Comparison of ENCODE assay signal across 8 mouse cellular contexts in genomic region chr17:56305826-56306225, GRCm38 (mm10). TPM values are rescaled to one million over a fixed set of nuclear protein-coding genes. Genes with fewer than 3 reads are reported as not detected.
DNase-seq lines count a peak whose midpoint lies in the region; ATAC-seq and TF ChIP-seq lines count a peak whose summit lies in the region.

No protein-coding gene starts in this region.

- H3ac ChIP-seq in C2C12 (ENCODE audit: control insufficient read depth, insufficient read length, low read depth), result peak overlapping the region; percentile 20

- 0 out of 2 replicates have a peak overlapping the region, but pooled peaks have one; percentile 11 for H3K9ac ChIP-seq in forebrain, embryonic 16.5 days (replicated peaks; ENCODE audit: low read depth, low read length)
- peak overlapping the region; percentile 17; the same call in 1 of the 2 replicates for H3K9ac ChIP-seq in limb, embryonic 11.5 days (ENCODE audit: low read length)
- H3K9ac ChIP-seq in stomach, embryonic 16.5 days (ENCODE audit: low read length), result peak overlapping the region; percentile 72

- H3K27ac ChIP-seq in forebrain, embryonic 16.5 days (ENCODE audit: low read length), result no peak overlapping the region
- H3K27ac ChIP-seq in limb, embryonic 11.5 days (replicated peaks; ENCODE audit: low read depth, low read length), result no peak overlapping the region
- H3K27ac ChIP-seq in stomach, embryonic 16.5 days (ENCODE audit: low read length), result peak overlapping the region; percentile 56; the same call in 1 of the 2 replicates

- no peak for TF ChIP-seq CTCF in C2C12 (IDR thresholded peaks at IDR 0.05; ENCODE audit: control insufficient read depth, insufficient read depth, insufficient read length)

- WGBS in forebrain, embryonic 16.5 days, result 50% methylated on average over 8 of the region's 8 CpGs
- 66% methylated on average over 8 of the region's 8 CpGs for WGBS in limb, embryonic 11.5 days
- 52% methylated on average over 8 of the region's 8 CpGs for WGBS in stomach, embryonic 16.5 days

- H3K9me3 ChIP-seq in forebrain, embryonic 16.5 days (ENCODE audit: control insufficient read depth, low read length), result no peaks in the 10 kb centered on the region
- H3K9me3 ChIP-seq in limb, embryonic 11.5 days (ENCODE audit: control insufficient read depth, low read length), result no peaks in the 10 kb centered on the region
- no peaks in the 10 kb centered on the region for H3K9me3 ChIP-seq in stomach, embryonic 16.5 days (replicated peaks; ENCODE audit: control insufficient read depth, low read length)

- no peak for ATAC-seq in forebrain, embryonic 16.5 days
- ATAC-seq in limb, embryonic 11.5 days (ENCODE audit: insufficient number of reproducible peaks, low FRiP score, low TSS enrichment, low read depth), result no peak
- no peak for ATAC-seq in stomach, embryonic 16.5 days (ENCODE audit: insufficient read depth, low FRiP score)
- no peak for ATAC-seq in monocyte, adult 5-6 weeks (replicated peaks; ENCODE audit: insufficient number of reproducible peaks, low FRiP score, low TSS enrichment, poor library complexity, severe bottlenecking)
- no peak for ATAC-seq in granulocyte monocyte progenitor cell, adult 5-6 weeks (replicated peaks; ENCODE audit: poor library complexity, severe bottlenecking)

- H3K79me2 ChIP-seq in C2C12 (ENCODE audit: control insufficient read depth, insufficient read depth), result peaks cover 68% of the 10 kb centered on the region

- DNase-seq in cerebellum, postnatal 14 days, result peak; percentile 45 to 60
- DNase-seq in cerebellum, adult 9-10 months, result no peak
- peak; percentile 56 for DNase-seq in limb, embryonic 11.5 days (ENCODE audit: low spot score)

- H3K79me3 ChIP-seq in C2C12 (ENCODE audit: low read depth), result peaks cover 49% of the 10 kb centered on the region

- H3K27me3 ChIP-seq in C2C12 (ENCODE audit: control insufficient read depth, insufficient read depth, insufficient read length), result no peaks in the 10 kb centered on the region
- H3K27me3 ChIP-seq in forebrain, embryonic 16.5 days (replicated peaks; ENCODE audit: control insufficient read depth, insufficient read depth, low read length), result no peaks in the 10 kb centered on the region
- H3K27me3 ChIP-seq in limb, embryonic 11.5 days (ENCODE audit: control insufficient read depth, insufficient read depth, low read length), result no peaks in the 10 kb centered on the region
- no peaks in the 10 kb centered on the region for H3K27me3 ChIP-seq in stomach, embryonic 16.5 days (ENCODE audit: control insufficient read depth, insufficient read depth, low read length)

- peaks cover 26% of the 10 kb centered on the region for H3K4me1 ChIP-seq in forebrain, embryonic 16.5 days (replicated peaks; ENCODE audit: control insufficient read depth, insufficient read depth, low read length)
- H3K4me1 ChIP-seq in limb, embryonic 11.5 days (ENCODE audit: control insufficient read depth, insufficient read depth, low read length), result peaks cover 25% of the 10 kb centered on the region
- peaks cover 49% of the 10 kb centered on the region for H3K4me1 ChIP-seq in stomach, embryonic 16.5 days (ENCODE audit: control insufficient read depth, insufficient read depth, low read length)

- H3K4me3 ChIP-seq in C2C12 (ENCODE audit: insufficient read depth, poor library complexity, severe bottlenecking), result no peak overlapping the region
- H3K4me3 ChIP-seq in forebrain, embryonic 16.5 days (replicated peaks; ENCODE audit: low read length), result no peak overlapping the region
- peak overlapping the region; percentile 85 for H3K4me3 ChIP-seq in limb, embryonic 11.5 days (ENCODE audit: low read depth, low read length)
- H3K4me3 ChIP-seq in stomach, embryonic 16.5 days (replicated peaks; ENCODE audit: low read length), result peak overlapping the region; percentile 66

- H3K36me3 ChIP-seq in C2C12 (ENCODE audit: control insufficient read depth, insufficient read depth), result peaks cover 57% of the 10 kb centered on the region
- no peaks in the 10 kb centered on the region for H3K36me3 ChIP-seq in forebrain, embryonic 16.5 days (ENCODE audit: control insufficient read depth, insufficient read depth)
- peaks cover 41% of the 10 kb centered on the region for H3K36me3 ChIP-seq in limb, embryonic 11.5 days (ENCODE audit: control insufficient read depth, insufficient read depth, low read length)
- peaks cover 12% of the 10 kb centered on the region; the same call in 1 of the 2 replicates for H3K36me3 ChIP-seq in stomach, embryonic 16.5 days (ENCODE audit: control insufficient read depth, insufficient read depth, low read length)

- peak overlapping the region; percentile 16 for H3K4me2 ChIP-seq in forebrain, embryonic 16.5 days (ENCODE audit: low read length)
- H3K4me2 ChIP-seq in limb, embryonic 11.5 days (ENCODE audit: low read depth, severe bottlenecking), result peak overlapping the region; percentile 98
- H3K4me2 ChIP-seq in stomach, embryonic 16.5 days (ENCODE audit: low read depth, low read length), result peak overlapping the region; percentile 71

TF ChIP-seq in C2C12, 6 proteins besides CTCF, POLR2A, EP300 and RAD21:
- TF ChIP-seq MYOD1 (IDR thresholded peaks at IDR 0.05; ENCODE audit: control insufficient read depth, insufficient read length, low read depth) (no peak), MAX (IDR thresholded peaks at IDR 0.05) (no peak), CEBPB (IDR thresholded peaks at IDR 0.05; ENCODE audit: low read depth) (no peak), FOSL1 (IDR thresholded peaks at IDR 0.05; ENCODE audit: insufficient read depth, low read length, poor library complexity, severe bottlenecking) (no peak), MYOG (IDR thresholded peaks at IDR 0.05; ENCODE audit: control insufficient read depth, extremely low read depth, insufficient read length) (no peak), USF1 (IDR thresholded peaks at IDR 0.05; ENCODE audit: low read depth) (no peak)

RNA-seq across cellular contexts. Expression of gene Uhrf1, which starts 2.7 kb away (rescaled TPM):
- polyA plus RNA-seq in C2C12 (2012; fragmentation: generic; extraction: Trizol), result 93.0 TPM
- polyA plus RNA-seq in forebrain, embryonic 16.5 days (2015; fragmentation: Nextera tagmentation; extraction: Ambion mirVana), result 48.1 and 52.2 TPM in 2 replicates
- 153 and 167 TPM in 2 replicates for polyA plus RNA-seq in limb, embryonic 11.5 days (2014; fragmentation: Nextera tagmentation; extraction: Ambion mirVana)
- polyA plus RNA-seq in stomach, embryonic 16.5 days (2015; fragmentation: Nextera tagmentation; extraction: Ambion mirVana), result 90.4 and 92.2 TPM in 2 replicates
- 1.2 to 5.9 TPM (median 3.2 TPM) in 3 replicates for total RNA-seq in monocyte, adult 5-6 weeks (2017)
- 149 and 159 TPM in 2 replicates for total RNA-seq in granulocyte monocyte progenitor cell, adult 5-6 weeks (2014; fragmentation: Nextera tagmentation)
- total RNA-seq in granulocyte monocyte progenitor cell, adult 5-6 weeks (2017), result 168 and 171 TPM in 2 replicates

RNA-seq across cellular contexts. Expression of gene Arrdc5, which starts 5.7 kb away (rescaled TPM):
- polyA plus RNA-seq in C2C12 (2012; fragmentation: generic; extraction: Trizol), result not detected
- not detected in 2 replicates for polyA plus RNA-seq in forebrain, embryonic 16.5 days (2015; fragmentation: Nextera tagmentation; extraction: Ambion mirVana)
- polyA plus RNA-seq in limb, embryonic 11.5 days (2014; fragmentation: Nextera tagmentation; extraction: Ambion mirVana), result not detected in 2 replicates
- polyA plus RNA-seq in stomach, embryonic 16.5 days (2015; fragmentation: Nextera tagmentation; extraction: Ambion mirVana), result not detected in 2 replicates
- not detected in 3 replicates for total RNA-seq in monocyte, adult 5-6 weeks (2017)
- not detected in 2 replicates for total RNA-seq in granulocyte monocyte progenitor cell, adult 5-6 weeks (2014; fragmentation: Nextera tagmentation)
- not detected in 2 replicates for total RNA-seq in granulocyte monocyte progenitor cell, adult 5-6 weeks (2017)

RNA-seq across cellular contexts. Expression of gene Plin3, which starts 13.2 kb away (rescaled TPM):
- 27.5 TPM for polyA plus RNA-seq in C2C12 (2012; fragmentation: generic; extraction: Trizol)
- 9.3 and 12.6 TPM in 2 replicates for polyA plus RNA-seq in forebrain, embryonic 16.5 days (2015; fragmentation: Nextera tagmentation; extraction: Ambion mirVana)
- polyA plus RNA-seq in limb, embryonic 11.5 days (2014; fragmentation: Nextera tagmentation; extraction: Ambion mirVana), result 58.7 and 66.0 TPM in 2 replicates
- 103 and 123 TPM in 2 replicates for polyA plus RNA-seq in stomach, embryonic 16.5 days (2015; fragmentation: Nextera tagmentation; extraction: Ambion mirVana)
- 10.2 to 15.5 TPM (median 13.4 TPM) in 3 replicates for total RNA-seq in monocyte, adult 5-6 weeks (2017)
- total RNA-seq in granulocyte monocyte progenitor cell, adult 5-6 weeks (2014; fragmentation: Nextera tagmentation), result 17.0 and 19.3 TPM in 2 replicates
- total RNA-seq in granulocyte monocyte progenitor cell, adult 5-6 weeks (2017), result 29.0 and 29.2 TPM in 2 replicates

RNA-seq across cellular contexts. Expression of gene Kdm4b, which starts 20.0 kb away (rescaled TPM):
- polyA plus RNA-seq in C2C12 (2012; fragmentation: generic; extraction: Trizol), result 10.1 TPM
- polyA plus RNA-seq in forebrain, embryonic 16.5 days (2015; fragmentation: Nextera tagmentation; extraction: Ambion mirVana), result 81.6 and 85.0 TPM in 2 replicates
- polyA plus RNA-seq in limb, embryonic 11.5 days (2014; fragmentation: Nextera tagmentation; extraction: Ambion mirVana), result 33.2 and 34.4 TPM in 2 replicates
- polyA plus RNA-seq in stomach, embryonic 16.5 days (2015; fragmentation: Nextera tagmentation; extraction: Ambion mirVana), result 23.5 and 24.2 TPM in 2 replicates
- total RNA-seq in monocyte, adult 5-6 weeks (2017), result 8.0 to 17.3 TPM (median 10.3 TPM) in 3 replicates
- 7.7 and 13.3 TPM in 2 replicates for total RNA-seq in granulocyte monocyte progenitor cell, adult 5-6 weeks (2014; fragmentation: Nextera tagmentation)
- total RNA-seq in granulocyte monocyte progenitor cell, adult 5-6 weeks (2017), result 5.7 and 8.9 TPM in 2 replicates

RNA-seq across cellular contexts. Expression of gene Ticam1, which starts 29.2 kb away (rescaled TPM):
- 5.8 TPM for polyA plus RNA-seq in C2C12 (2012; fragmentation: generic; extraction: Trizol)
- polyA plus RNA-seq in forebrain, embryonic 16.5 days (2015; fragmentation: Nextera tagmentation; extraction: Ambion mirVana), result 1.6 and 1.9 TPM in 2 replicates
- 3.2 and 3.8 TPM in 2 replicates for polyA plus RNA-seq in limb, embryonic 11.5 days (2014; fragmentation: Nextera tagmentation; extraction: Ambion mirVana)
- 7.6 and 9.6 TPM in 2 replicates for polyA plus RNA-seq in stomach, embryonic 16.5 days (2015; fragmentation: Nextera tagmentation; extraction: Ambion mirVana)
- total RNA-seq in monocyte, adult 5-6 weeks (2017), result 2.6 to 11.4 TPM (median 3.9 TPM) in 3 replicates
- total RNA-seq in granulocyte monocyte progenitor cell, adult 5-6 weeks (2014; fragmentation: Nextera tagmentation), result 8.2 and 14.5 TPM in 2 replicates
- total RNA-seq in granulocyte monocyte progenitor cell, adult 5-6 weeks (2017), result 2.7 and 6.1 TPM in 2 replicates

Comparison
In these comparisons a context has a peak if more than half of its experiments do, and no peak if none do; other contexts are left out.
1. H3K4me3 ChIP-seq: peak in limb, embryonic 11.5 days (single experiment) and stomach, embryonic 16.5 days (single experiment); none in C2C12 (single experiment) and forebrain, embryonic 16.5 days (single experiment).
2. H3K4me2 ChIP-seq: peak in every context shown above with its lines; median percentile 98 in limb, embryonic 11.5 days; 71 in stomach, embryonic 16.5 days; 16 in forebrain, embryonic 16.5 days.
3. H3K9ac ChIP-seq: peak in every context shown above with its lines; median percentile 72 in stomach, embryonic 16.5 days; 17 in limb, embryonic 11.5 days; 11 in forebrain, embryonic 16.5 days.